Mouse (Mus musculus) heart, adult 8-10 months (tissue): ENCODE data around the gene Zdhhc21. TPM values are rescaled to one million over a fixed set of nuclear protein-coding genes. Genes with fewer than 3 reads are reported as not detected.

Source experiments
- DNase-seq: peaks from one replicate; pipeline ENCODE4 v3.0.0; 2022; ENCODE audit warnings: low spot score
- total RNA-seq, 4 experiments: library from RNA; stranded (reverse); gene quantifications; 2 replicates each; pipeline ENCODE4 v1.2.4; 2022

The Zdhhc21 gene
- total RNA-seq, 4 experiments from 2014 or later: 9.2 to 12.5 (median 11.1) TPM

DNA sequence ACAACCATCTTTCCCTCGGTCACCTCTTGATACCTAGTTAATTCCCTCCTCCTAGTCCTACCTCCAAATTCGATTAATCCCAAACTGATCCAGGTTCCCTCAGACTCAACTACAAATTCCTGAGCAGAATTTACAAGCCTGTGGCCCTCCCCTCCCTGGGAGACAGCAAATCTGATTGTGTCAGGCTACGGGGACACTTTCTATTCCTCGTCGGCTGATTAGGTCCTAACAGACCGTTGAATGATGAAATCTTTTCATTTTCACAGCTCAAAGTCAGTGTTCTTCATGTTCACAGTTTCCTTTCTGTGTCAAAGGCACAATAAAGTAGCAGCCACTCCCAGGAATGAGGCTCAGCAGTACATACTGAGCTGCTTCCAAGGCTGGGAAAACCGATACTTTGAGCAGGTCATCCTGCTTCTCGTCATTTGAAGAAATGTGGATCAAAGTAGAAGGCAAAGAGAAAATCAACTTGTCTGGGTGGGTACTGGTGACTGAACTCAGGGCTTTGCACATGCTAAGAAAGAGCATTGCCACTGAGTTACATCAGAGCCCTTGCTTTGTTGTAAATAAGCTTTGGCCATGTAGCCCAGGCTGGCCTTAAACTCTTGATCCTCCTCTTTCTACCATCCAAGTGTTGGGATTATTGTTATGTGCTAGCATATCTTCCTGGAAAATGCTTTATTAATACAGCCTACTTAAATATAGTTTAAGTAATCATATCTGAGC lies 5.4 kb upstream of the Zdhhc21 start:
- DNase-seq: no peak

DNA sequence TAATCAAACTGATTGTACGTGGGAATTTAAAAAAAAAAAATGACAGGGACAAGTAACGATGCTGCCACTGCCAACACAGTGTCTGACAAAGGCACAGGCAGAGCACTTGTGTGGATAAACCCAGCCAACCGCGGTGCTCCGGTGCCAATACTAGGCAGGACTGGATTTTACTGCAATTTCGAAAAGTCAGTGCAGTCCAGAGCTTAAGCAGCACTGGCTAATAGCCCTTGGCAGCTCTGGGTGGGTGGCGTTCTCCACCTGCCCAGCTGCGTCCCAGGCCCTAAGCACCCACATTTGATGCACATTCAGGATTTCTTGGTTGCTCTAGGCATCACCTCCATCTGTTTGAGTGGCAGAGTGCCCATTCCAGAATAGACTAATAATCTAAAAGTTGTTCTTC lies 3.6 kb upstream of the Zdhhc21 start:
- no peak for DNase-seq

- DNase-seq: no peak
Measured at GRCm38 (mm10) chr4:82861451-82861850, 1.7 kb upstream of the Zdhhc21 start.

GRCm38 (mm10) chr4:82860566-82860965 lies 808 bp upstream of the Zdhhc21 start:
- no peak for DNase-seq

GRCm38 (mm10) chr4:82858431-82859010 lies 1.2 kb downstream of the Zdhhc21 start:
- DNase-seq: no peak

DNA sequence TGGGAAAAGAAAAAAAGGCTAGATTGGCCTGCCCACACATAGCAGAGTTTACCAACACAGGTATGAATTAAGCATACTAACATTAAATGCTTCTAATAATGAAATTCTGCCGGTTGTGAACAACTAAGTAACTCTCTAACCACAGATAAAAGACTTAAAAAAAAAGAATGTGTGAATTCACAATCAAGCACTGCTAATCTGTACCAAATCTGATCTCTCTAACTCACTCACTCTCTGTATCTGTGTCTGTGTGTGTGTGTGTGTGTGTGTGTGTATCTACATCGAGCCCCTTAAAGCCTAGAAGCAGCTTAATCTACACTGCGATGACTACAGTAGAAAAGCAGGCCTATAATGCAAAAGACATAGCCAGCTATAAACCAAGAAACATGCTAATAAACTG lies 2.8 kb downstream of the Zdhhc21 start:
- DNase-seq: no peak

DNA sequence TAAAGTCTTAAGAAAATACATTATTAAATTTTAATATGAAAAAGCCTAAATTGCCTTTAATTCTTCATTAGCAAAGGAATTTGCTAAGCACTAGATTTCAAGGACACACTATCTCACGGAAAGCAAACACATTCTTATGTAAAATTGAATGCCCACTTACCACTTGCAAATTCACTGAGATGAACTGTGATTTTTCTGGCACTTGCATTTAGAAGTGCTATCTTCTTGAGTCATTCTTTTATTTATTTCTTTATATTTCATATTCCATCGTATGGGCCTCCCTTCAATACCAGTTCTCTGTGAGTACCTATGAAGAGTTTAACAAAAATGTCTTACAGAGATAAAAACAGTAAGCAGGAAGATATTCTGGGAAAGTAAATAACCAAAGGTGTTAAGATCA lies 5.9 kb downstream of the Zdhhc21 start:
- DNase-seq: no peak

GRCm38 (mm10) chr4:82848552-82849234 lies 11.1 kb downstream of the Zdhhc21 start:
- no peak for DNase-seq

GRCm38 (mm10) chr4:82837526-82838240 lies 22.1 kb downstream of the Zdhhc21 start:
- DNase-seq: no peak

DNA sequence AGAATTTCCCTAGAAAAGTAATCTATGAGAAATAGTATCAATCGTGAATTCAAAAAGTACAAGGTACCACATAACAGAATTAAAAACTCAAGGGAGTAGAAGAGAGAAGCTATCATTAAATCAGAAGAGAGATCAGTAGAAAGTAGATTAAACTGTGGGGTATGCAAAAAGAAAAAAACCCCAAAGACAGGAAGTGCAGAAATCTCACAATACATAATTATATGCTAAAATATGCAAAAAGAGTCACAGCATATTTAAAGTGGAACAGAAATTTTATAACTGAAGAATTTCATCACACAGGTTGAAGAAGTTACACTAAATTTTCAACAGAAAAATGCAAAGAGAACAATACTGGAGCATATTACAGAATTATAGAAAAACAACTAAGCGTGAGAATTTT lies 28.6 kb downstream of the Zdhhc21 start:
- DNase-seq: no peak

DNA sequence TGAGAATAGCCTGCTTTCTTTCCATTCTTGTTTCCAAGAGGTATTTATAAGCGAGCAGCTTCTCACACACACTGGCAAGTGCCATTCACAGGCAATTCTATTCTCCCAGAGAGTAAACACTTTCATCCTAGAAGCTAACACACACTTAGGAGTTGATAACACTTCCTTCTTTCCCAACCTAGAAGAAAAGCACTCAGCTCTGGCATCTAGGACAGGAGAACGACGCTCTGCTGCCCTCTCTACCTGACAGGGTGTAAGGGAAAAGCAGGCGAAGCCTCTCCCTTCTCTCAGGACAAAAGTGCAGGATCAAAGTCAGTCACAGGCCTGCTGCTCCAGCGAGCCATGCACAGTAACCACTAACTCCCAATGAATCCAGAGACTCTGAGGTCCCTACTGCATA lies 30.3 kb downstream of the Zdhhc21 start:
- DNase-seq: no peak

DNA sequence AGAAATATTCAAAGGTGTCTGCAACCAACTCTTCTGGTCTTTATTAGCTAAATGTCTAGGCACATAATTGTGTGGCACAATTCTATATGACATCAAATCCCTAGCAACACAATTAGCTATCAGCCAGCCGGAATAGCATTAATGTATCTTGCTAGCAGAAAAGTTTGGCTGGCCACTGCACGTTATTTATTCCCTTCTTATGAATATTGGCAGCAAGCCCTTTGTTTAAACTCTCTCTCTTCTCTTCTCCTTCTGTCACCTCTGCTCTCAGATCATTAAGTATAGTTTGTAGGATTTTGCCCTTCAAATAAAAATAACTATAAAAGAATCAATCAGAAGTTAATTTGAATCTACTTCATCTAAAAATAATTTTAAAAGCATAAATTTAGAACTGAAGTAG lies 32.8 kb downstream of the Zdhhc21 start:
- no peak for DNase-seq

DNA sequence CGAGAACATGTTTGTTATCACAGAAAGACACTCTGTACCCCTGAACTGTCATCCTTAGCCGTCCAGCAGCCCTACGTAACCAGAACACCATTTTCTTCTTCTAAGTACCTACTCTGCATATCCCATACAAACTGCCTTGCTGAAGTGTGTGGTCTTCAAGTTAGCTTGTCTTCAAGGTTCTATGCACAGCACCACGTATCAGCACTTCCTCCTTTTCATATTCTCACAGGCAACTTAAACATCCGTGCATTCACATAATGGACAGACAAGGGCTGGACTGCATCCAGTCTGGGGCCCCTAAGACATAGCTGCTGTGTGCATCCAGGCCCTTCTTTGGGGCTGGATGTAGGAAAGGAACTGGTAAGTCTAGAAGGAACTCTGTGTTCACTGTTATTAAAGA lies 41.9 kb downstream of the Zdhhc21 start:
- no peak for DNase-seq

- no peak for DNase-seq
Measured at GRCm38 (mm10) chr4:82816351-82816750, 43.4 kb downstream of the Zdhhc21 start.

DNA sequence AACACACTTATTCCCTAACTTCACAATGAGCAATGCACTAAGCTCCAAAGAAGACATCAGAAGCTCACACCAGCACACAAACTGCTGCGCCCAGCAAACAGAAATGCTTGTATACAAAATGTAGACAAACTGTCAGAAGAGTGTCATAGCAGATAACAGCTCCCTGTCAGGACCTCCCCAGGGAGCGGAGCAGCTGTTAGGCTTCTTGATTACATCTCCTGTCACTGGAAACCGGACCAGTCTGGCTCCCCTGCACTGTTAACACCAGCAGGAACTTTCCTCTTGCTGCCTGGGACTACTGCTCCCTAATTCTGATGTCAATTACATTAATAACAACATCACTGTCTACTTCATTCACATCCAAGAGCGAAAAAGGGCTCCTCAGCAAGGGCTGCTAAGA lies 44.5 kb downstream of the Zdhhc21 start:
- DNase-seq: no peak

GRCm38 (mm10) chr4:82813356-82813755 lies 46.4 kb downstream of the Zdhhc21 start:
- DNase-seq: no peak

GRCm38 (mm10) chr4:82807811-82808210 lies 51.9 kb downstream of the Zdhhc21 start:
- DNase-seq: no peak

GRCm38 (mm10) chr4:82806176-82806757 lies 53.5 kb downstream of the Zdhhc21 start:
- DNase-seq: no peak

DNA sequence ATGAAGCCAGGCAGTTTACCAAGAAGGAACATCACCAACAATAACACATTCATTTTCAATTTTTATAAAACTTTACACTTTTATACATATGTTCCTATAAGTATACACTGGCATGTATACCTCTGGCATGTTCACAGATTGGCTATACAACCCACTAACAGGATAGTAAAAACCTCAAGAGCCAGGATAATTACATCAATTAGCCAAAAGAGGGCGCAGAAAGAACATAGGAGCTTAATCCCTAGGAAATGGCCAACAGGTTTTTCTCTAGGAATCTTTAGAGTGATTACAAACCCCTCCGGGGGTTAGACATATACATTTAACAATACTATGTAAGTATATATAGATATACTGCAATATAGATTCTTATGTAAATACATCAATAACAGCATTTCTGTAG lies 55.7 kb downstream of the Zdhhc21 start:
- DNase-seq: peak; percentile 20

DNA sequence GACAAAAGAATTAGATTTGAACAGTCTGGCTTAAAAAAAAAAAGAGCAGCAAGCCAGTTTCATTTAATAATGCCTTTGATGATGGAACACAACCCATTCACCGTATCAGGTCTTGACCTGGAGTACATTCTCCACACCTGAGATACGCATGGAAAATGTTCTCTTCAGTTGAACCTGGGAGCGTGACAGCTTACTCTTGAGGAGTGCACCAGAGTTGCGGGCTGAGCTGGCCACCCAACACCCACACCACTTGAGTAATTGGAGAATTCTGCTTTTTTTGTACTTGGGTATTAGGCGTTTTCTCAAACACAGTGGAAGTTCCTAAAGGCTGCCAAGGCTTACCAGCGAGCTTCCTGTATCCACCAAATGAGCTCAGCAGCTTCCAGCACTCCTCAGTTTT lies 66.2 kb downstream of the Zdhhc21 start:
- no peak for DNase-seq

- DNase-seq: no peak
Measured at GRCm38 (mm10) chr4:82792906-82793580, 66.7 kb downstream of the Zdhhc21 start.
